Mouse (Mus musculus): ENCODE measurements around the gene Laptm4a.
"Not testable (repeated sequence)": the region's sequence is repeated elsewhere in the genome, so short reads cannot be mapped to it uniquely, and the experiment has no call there.

Laptm4a gene

DNA sequence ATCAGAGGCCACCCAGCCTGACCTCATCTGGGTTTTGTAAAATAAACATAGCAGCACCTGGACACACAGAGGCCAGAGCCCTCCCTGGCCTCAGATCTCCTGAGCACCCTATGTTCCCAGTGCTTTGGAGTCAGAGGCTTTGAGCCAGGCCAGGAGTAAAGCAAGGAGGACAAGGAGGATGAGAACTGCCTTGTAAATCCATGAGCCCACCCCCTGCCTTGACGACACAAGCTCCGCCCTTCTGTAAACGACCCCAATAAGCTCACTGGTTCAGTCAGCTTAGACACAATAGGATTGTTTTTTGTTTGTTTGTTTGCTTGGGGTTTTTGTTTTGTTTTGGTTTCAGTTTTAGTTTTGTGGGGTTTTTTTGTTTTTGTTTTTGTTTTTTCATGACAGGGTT lies 19.0 kb upstream of the Laptm4a start:
- in situ Hi-C loops (cut with MboI, MseI): loop anchor here (25.0 kb wide), 1 partner anchor 1485 kb away; the partner anchor contains the start of gene Rdh14

DNA sequence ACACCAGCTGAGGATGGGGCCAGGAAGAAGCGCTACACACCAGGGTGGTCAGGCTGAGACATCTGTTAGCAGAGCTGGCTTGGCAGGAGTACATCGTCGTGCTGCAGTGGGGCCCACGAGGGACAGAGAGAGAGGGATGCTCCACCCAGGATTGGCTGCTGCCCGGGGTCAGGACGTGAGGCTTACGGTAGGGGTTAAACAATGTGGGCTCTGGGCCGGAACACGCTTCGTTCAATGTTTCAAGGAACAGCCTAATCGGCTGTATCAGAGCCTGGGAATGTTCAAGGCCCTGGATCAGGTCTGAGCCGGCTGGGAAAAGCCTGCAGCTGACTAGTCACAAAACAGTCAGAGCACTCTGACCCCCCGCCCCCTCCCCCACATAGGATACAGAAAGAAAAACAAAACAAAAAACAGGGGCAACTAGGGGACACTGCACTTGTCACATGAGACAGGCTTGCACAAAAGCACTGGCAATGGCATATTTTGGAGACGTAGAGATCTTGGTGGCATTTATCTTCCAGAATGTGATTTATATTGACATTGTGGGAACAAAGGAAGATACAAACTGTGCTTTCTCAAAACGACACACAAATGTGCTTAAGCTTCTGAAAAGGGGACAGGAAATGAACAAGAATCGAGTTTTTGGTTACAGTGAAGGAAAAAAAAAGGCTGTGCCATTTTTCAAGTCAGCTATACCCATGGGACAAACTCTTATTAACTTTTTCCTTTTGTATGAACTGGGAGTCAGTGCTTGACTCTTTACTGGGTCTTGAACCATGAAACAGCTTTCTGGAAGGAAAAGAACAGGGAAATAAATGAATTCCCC lies 8.4 kb upstream of the Laptm4a start:
- in situ Hi-C loops (cut with MboI, MseI): loop anchor here (25.0 kb wide), 1 partner anchor 1474 kb away; the partner anchor contains the start of gene Rdh14

DNA sequence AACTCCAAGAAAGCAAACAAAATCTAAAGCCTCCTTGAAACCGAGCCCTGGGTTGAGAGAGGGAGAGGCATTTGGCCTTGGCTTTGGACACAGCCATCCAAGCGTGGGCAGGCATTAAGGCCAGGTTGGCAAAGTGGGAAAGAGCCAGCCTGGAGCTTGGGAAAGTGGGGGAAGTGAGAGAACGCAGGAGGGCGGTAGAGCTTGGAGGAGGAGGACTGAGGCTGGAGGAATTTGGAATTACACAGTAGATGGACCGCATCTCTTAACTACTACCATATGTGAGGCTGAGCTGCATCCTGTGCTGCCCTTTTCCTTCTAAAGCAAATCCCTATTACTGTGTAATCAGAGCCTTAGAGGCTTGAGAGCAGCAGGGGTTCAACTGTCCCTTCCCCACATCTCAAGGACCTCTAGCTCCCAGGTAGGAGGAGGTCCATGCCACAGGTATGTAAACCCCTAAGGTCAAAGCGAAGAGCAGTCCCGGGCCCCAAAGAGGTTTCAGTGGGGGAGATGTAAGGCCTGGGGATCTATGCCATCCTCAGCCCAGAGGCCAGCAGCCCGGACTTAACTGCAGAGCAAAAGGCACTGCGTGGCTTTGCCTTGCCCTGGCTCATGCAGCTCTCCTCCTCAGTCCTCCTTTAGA lies 7.6 kb upstream of the Laptm4a start:
- in situ Hi-C loops (cut with MboI, MseI): loop anchor here (25.0 kb wide), 1 partner anchor 1473 kb away; the partner anchor contains the start of gene Rdh14

DNA sequence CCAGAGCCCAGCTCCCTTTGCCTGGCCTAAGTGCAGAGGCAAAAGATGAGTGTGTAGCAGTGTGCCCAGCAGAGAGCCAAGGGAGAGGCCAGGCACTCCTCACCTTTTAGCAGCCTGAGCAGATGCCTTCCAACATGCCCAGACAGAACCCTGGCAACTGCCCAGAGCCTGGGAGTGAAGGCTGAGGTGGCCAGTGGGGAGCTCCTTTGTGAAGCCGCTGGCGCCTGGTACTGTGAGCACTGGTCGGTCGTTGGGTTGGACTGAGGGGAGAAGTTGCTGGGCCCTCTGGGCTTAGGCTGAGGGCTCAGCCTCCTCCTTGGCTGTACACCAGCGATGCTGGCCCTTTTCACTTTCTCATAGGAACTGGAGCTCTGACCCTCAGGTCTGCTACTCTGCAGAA lies 5.1 kb upstream of the Laptm4a start:
- in situ Hi-C loops (cut with MboI, MseI): loop anchor here (25.0 kb wide), 1 partner anchor 1471 kb away; the partner anchor contains the start of gene Rdh14

DNA sequence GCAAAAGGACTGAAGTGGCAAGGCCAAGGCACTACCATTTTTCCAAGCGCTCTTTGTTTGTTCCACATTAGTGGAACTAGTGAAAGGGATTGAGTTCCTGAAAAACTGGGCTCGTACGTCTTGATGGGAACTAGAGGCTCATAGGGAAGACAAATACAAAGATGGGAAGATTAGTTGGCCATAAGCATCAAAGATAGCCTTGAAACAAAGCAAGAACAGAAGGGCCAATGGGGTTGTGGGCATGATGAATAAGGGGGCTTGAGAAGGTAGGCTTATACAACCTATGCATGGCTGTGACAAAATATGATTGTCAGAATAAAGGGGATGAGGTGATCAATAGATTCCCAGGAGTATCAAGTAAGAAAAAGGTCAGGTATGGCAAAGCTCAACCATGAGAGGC lies 2.2 kb upstream of the Laptm4a start:
- in situ Hi-C loops (cut with MboI, MseI): loop anchor here (25.0 kb wide), 1 partner anchor 1468 kb away; the partner anchor contains the start of gene Rdh14

DNA sequence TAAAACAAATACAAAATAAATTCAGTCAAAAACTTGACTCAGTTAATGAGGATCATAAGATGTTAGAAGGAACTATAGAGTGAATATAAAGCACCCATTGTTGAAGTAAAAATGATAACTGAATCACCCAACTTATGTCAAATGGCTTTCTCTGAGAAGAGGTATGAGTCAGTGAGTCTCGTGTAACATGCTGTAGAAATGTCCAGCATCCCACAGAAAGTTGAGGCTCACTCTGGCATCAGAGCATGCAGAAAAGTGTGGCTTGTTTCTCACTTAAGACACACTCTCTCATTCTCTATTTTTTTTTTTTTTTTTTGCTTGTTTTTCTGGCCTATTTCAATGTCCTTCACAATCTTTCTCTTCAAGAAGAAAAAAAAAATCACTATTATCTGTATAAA lies 469 bp upstream of the Laptm4a start:
- in situ Hi-C loops (cut with MboI, MseI): loop anchor here (5.0 to 25.0 kb wide), 2 partner anchors 106 to 1466 kb away; partner anchors contain the start of genes Rdh14 and Ttc32

DNA sequence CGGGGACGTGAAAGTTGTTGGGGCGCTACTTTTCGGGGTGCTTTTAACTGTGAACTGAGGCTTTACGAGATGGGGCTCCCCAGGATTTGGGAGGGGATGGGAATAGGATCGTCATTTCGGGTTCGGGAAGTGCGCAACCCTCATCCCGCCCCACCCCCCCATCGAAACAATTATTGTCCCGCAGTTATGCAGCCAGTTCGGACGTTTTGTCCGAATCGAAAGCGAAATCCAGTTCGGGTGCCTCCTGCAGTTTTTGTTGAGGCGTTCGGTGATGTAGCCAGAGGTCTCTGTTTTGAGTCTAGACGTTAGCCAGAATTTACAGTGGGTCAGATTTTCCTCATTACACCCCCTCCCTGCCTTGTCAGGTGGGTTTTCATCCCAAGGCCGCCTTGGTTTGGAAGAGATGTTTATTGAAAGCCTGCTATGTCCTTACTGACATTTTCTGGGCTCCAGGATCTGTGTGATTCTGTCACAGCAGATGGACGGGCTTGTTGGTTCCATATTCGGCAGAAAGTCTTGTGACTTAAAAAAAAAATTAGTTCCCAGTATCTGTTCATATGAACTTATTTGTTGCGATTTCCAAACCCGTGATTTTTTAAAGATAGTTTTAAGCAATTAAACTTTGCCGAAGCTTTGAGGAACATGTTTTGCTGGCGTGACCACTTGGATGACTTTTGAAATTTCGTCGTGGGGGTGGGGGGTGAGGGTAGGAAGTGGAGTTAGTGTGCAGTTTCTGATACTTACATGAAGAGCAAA lies 1.1 kb downstream of the Laptm4a start:
- in situ Hi-C loops (cut with MboI, MseI): loop anchor here (5.0 to 25.0 kb wide), 2 partner anchors 105 to 1465 kb away; partner anchors contain the start of genes Rdh14 and Ttc32

DNA sequence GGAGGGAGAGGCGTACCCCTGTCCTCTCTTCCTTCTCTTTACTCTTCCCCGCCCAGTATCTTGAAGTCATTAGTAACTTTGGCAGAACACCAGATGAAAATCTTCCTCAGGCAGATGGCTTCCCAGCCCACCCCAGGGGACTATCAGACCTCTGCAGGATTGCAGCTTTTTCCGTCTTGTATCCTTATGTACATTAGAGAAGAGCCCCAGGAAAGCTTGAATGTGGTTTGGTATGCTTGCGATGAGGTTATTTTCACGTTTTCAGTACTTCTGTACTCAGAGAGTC lies 1.6 kb downstream of the Laptm4a start:
- in situ Hi-C loops (cut with MboI, MseI): loop anchor here (5.0 to 25.0 kb wide), 2 partner anchors 104 to 1464 kb away; partner anchors contain the start of genes Rdh14 and Ttc32

DNA sequence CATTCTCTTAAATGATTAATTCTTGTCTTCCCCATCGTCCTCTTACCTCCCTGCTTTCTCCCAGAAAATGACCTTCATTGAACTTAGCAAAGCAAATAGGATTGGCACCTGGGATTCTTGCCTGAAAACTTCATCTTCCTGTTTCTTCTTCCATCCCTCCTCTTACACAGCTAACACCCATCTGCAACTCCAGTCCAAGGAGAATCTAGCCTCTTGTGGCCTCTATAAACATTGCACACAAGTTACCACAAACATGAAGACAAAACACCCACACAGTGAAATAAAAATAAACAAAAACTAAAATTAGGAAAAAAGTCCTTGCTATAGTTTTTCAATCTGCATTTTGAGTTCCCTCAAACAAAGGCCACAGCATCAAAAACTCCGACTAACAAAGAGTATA lies 2.1 kb downstream of the Laptm4a start:
- in situ Hi-C loops (cut with MboI, MseI): loop anchor here (5.0 to 25.0 kb wide), 2 partner anchors 104 to 1464 kb away; partner anchors contain the start of genes Rdh14 and Ttc32

DNA sequence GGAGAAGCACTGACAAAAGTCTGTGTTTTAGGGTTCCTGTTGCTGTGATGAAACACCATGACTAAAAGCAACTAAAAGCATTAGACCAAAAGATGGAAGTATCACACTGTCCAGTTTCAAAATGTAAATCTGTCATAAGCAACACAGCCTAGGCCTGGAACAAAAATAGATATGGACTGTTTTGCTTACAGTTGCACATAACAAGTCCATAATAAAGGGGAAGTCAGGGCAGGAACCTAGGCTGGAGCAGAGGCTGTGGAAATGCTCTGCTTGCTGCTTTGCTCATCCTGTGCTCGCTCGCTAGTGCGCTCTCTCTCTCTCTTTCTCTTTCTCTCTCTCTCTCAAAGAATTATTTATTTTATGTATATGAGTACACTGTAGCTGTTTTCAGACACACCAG lies 6.2 kb downstream of the Laptm4a start:
- in situ Hi-C loops (cut with MboI, MseI): no loop called here

DNA sequence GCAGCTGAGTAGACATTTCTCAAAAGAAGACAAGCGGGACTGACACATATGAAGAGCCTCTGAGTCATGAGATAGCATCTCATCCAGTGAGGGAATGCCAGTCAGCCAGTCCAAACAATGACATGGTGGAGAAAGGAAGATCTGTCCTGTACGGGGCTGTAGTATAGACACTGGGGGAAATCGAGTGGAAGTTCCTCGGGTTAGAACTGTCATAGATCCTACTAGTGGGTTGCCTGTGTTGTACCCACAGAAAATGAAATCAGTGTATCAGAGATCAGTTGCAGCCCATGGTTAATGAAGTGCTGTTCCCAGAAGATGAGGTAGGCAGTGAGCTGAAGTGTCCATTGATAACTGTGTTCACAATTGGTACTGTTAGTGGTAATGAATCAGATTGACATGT lies 7.3 kb downstream of the Laptm4a start:
- in situ Hi-C loops (cut with MboI, MseI): no loop called here

DNA sequence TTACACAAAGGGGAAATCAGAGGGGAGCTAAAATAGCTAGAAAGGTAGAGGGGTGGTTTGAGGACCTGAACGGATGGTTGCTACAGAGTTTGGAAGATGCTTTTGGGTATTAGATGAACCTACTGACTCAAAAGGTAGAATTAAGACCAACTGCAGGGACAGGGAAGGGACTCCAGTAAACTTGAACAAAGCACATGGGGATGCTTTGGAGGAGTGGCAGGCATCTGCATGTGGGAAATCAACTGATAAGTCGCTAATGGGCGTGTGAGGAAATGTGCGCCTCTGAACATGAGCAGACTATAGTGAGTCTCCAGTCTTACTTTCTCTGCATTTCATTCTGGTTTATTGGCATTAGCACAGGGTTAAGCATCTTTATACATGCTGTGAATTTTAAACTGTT lies 9.6 kb downstream of the Laptm4a start:
- in situ Hi-C loops (cut with MboI, MseI): no loop called here

DNA sequence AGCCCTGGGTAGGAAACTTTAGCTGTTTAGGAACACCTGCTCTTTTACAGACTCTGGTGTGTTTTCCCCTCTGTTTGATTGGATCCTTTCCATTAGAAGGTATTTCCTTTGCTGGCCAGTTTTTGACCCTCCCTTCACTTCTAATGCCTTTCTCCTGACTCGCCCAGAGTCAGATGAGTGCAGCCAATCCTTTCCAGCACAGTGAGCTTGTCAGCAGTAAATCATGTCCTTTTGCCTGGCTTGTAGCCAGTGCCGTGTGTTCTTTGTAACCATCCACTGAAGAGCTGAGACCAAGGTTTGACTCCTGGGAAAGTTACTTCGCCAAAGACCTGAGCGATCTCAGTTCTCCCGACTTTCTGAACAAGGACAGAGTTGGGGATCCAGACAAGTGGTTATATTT lies 13.9 kb downstream of the Laptm4a start:
- in situ Hi-C loops (cut with MboI, MseI): no loop called here

DNA sequence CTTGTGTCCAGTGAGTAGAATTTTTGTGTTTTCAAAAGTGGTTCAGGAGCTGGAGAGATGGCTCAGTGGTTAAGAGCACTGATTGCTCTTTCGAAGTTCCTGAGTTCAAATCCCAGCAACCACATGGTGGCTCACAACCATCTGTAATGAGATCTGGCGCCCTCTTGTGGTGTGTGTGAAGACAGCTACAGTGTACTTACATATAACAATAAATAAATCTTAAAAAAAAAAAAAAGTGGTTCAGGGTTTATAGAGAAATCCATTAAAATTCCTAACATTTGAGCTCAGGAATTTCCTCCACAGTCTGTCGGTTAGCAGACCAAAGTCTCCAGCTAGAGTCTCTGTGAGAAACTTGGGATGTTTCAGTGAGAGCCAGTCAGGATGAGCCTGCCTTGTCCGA lies 14.7 kb downstream of the Laptm4a start:
- in situ Hi-C loops (cut with MboI, MseI): not testable (repeated sequence)

DNA sequence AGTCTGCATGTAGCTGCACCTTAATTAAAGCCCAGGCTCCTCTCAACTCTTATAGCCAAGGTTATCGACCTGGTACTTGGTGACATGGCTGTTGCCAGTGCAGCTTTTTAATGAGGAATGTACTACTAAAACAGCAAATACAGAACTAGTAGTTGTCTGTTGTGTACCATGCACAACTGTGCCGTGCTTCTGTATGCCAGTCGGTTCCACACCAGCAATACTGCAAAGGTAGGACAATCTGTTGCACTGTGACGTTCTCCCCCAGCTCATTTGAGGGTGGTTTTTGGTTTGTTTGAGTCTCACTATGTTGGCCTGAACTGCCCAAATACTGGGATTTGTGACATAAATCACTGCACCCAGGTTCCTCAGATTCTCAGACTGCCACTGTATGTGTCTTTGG lies 18.0 kb downstream of the Laptm4a start:
- in situ Hi-C loops (cut with MboI, MseI): no loop called here

DNA sequence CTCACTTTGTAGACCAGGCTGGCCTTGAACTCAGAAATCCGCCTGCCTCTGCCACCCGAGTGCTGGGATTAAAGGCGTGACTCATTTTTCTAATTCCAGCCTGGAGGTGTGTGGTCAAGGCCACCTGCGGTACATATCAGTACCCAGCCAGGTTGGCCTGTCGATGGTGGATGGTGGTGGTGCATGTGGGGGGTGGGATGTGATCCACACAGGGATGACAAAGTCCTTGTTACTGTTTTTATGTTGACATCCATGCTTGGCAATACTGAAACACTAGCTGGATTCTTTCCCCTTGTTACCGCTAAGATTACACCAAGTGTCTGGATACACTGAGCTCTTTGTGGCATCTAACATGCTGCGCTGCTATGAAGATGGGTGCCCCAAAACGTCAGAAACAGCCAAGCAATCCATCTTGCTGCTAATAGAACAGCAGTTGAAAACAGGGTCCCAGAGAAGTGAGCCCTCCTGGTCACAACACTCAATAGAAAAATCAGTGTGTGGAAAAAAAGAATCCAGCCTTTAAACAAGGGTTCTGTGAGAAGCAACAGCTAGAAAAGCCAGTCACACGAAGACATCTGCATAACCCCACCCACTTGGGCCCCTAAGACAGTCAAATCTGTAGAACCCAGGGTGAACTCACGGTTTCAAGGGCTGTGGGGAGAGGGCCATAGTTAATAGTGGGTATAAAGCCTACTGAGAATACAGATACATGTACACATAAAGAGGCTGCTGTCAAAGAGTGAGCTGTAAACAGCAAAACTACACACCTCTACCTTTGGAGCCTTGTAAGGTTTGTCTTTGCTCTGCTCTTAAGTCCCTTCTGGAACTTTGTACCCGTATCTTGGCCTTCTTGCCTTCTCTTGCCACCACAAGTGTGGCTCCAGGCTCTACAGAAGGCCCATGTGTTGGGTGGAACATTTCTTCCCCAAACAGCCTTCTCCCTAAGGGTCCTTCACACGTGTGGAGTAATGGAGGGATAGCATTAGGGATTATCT lies 18.8 kb downstream of the Laptm4a start:
- in situ Hi-C loops (cut with MboI, MseI): no loop called here

DNA sequence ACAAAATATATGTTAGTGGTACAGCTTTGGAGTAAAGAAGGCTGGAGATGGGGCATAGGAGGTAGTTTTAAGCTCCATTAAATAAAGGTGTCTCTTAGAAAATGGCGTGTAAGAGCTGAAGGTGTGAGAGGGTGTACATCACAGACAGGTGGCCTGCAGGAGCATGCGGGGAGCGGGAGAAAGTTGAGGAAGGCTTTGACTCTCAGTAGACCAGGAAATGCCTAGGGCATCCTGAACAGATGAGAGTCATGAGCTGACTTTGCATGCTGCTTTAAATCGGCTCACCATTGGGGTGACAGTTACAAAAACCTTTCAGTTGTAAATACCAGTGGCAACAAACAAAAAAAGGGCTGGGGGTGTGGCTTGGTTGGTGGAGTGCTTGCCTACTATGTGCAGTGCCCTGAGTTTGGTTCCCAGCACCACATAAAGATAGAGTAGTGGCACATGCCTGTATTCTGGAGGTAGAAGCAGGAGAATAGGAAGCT lies 19.7 kb downstream of the Laptm4a start:
- in situ Hi-C loops (cut with MboI, MseI): no loop called here

DNA sequence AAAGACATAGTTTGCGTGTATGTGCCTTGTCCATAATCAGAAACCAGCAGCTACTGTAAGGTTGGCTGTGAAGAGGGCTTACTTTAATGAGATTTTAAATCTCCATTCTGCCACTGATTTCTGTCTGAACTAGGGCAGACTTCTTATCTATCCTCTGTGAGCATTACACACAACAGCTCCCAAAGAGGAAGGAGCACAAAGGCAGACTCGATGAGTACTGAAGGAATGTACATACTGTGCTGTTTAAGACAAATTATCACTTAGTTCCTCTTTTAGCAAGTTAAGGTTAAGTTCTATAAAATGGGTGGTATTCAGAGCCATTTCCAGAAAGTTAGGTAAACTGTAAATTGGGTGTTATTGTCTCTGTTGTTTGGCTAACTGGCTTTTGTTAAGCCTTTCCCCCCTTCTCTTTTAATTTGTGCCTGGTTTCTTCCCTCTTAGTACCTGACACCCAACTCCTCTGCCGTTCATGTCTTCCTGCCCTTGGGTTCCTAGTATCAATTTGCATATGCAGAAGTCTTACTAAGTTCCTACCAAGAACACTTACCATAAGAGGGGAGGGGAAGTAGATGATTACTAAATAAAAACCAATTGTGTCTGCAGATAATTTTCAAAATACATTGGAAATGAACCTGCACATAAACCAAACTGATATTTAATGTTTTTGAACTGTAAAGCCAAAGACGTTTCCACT lies 20.4 kb downstream of the Laptm4a start:
- in situ Hi-C loops (cut with MboI, MseI): no loop called here

DNA sequence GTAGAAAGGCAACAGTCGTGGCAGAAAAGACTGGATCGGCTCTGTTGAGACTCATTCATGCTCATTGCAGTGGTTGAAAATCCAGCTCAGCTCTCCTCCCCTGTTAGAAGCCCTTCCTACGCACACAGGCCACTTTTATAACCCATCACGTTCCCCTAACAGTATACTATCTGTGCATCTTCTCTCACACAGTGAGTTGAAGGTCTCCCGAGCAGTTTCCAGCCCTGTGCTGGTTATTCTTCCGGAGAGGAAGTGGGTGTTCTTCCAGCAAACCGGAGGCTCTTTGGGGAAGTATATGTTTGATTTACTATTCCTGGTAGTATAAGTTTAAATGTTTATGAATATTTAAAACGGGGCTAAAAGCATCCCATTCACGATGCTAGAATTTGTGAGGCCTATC lies 25.7 kb downstream of the Laptm4a start:
- in situ Hi-C loops (cut with MboI, MseI): no loop called here
